Mouse (Mus musculus) lung, adult 2 months (tissue): ENCODE data around the gene Grip1. TPM values are rescaled to one million over a fixed set of nuclear protein-coding genes. Genes with fewer than 3 reads are reported as not detected.

Source experiments
- DNase-seq: peaks from one replicate; pipeline ENCODE4 v3.0.0; 2022
- H3K4me1 ChIP-seq: fragments of 200-500 bp; 2 replicates; pipeline ENCODE4 v1.6.1; 2011; ENCODE audit warnings: low read length; ENCODE audit not compliant: control insufficient read depth, insufficient read depth
- H3K4me3 ChIP-seq: fragments of 200-500 bp; replicated peaks from 2 replicates; pipeline ENCODE3; 2011; ENCODE audit warnings: low read depth, mild to moderate bottlenecking, control low read depth, low read length; ENCODE audit errors: extremely low read depth
- CTCF ChIP-seq: fragments of 200-500 bp; IDR thresholded peaks from 2 replicates; pipeline ENCODE4 v1.5.1; 2011; ENCODE audit warnings: mild to moderate bottlenecking, low read length, control low read depth; ENCODE audit not compliant: insufficient read depth
- POLR2A ChIP-seq: fragments of 200-500 bp; IDR thresholded peaks from 2 replicates; pipeline ENCODE4 v1.6.1; 2011; ENCODE audit warnings: low read depth, mild to moderate bottlenecking, control low read depth, low read length, borderline replicate concordance; ENCODE audit errors: extremely low read depth
- WGBS: fragments of 180-500 bp; shearing (Covaris S2); methylation state at CpG from one replicate; pipeline ENCODE4 v1.1.7; 2018; 5-methylcytosine and 5-hydroxymethylcytosine counted together
- polyA plus RNA-seq: library from polyadenylated mRNA; depleted of rRNA; stranded (reverse); fragments of >200 nt; gene quantifications from 2 replicates; pipeline ENCODE4 v1.2.3, GENCODE M21; 2012

Gene Grip1
- polyA plus RNA-seq, 1 experiment, result 1.3 TPM

GRCm38 (mm10) chr10:119607501-119607900, 153.9 kb downstream of the Grip1 start:
- WGBS, result 70% methylated on average over 6 of the region's 6 CpGs
- H3K4me1 ChIP-seq, result no peaks in the 10 kb centered on the region
- no peak for TF ChIP-seq CTCF
- TF ChIP-seq POLR2A, result no peak
- H3K4me3 ChIP-seq, result no peak overlapping the region
- DNase-seq, result no peak

- no peak for DNase-seq
- TF ChIP-seq CTCF, result no peak
- no peak for TF ChIP-seq POLR2A
- Histone ChIP-seq H3K4me3 (no peak overlapping the region), H3K4me1 (no peaks in the 10 kb centered on the region)
- WGBS, result 70% methylated on average over 7 of the region's 7 CpGs
Measured at GRCm38 (mm10) chr10:119608998-119609397, 155.4 kb downstream of the Grip1 start.

GRCm38 (mm10) chr10:119610279-119610895, 156.8 kb downstream of the Grip1 start:
- 28% methylated on average over 9 of the region's 9 CpGs for WGBS
- peak; percentile 16 for DNase-seq
- Histone ChIP-seq H3K4me3 (no peak overlapping the region), H3K4me1 (peaks cover 7% of the 10 kb centered on the region)
- TF ChIP-seq POLR2A (no peak), CTCF (peak; percentile 71)

- DNase-seq, result no peak
- TF ChIP-seq CTCF, result no peak
- TF ChIP-seq POLR2A, result no peak
- WGBS, result 87% methylated on average over 5 of the region's 5 CpGs
- Histone ChIP-seq H3K4me1 (peaks cover 10% of the 10 kb centered on the region), H3K4me3 (no peak overlapping the region)
Measured at GRCm38 (mm10) chr10:119612034-119612433, 158.4 kb downstream of the Grip1 start.

GRCm38 (mm10) chr10:119614726-119615125, 161.1 kb downstream of the Grip1 start:
- no peak for DNase-seq
- TF ChIP-seq CTCF (no peak), POLR2A (no peak)
- 18% methylated on average over 7 of the region's 7 CpGs for WGBS
- H3K4me1 ChIP-seq, result peaks cover 10% of the 10 kb centered on the region
- H3K4me3 ChIP-seq, result peak overlapping the region; percentile 40

GRCm38 (mm10) chr10:119615240-119615885, 161.7 kb downstream of the Grip1 start:
- DNase-seq, result peak; percentile 85
- 63% methylated on average over 14 of the region's 14 CpGs for WGBS
- H3K4me3 ChIP-seq, result no peak overlapping the region

GRCm38 (mm10) chr10:119616078-119616477, 162.4 kb downstream of the Grip1 start:
- no peak overlapping the region for H3K4me3 ChIP-seq
- no peak for DNase-seq
- H3K4me1 ChIP-seq, result peaks cover 10% of the 10 kb centered on the region
- TF ChIP-seq CTCF (no peak), POLR2A (no peak)
- 81% methylated on average over 3 of the region's 3 CpGs for WGBS

More at GRCm38 (mm10) chr10:119615240-119615885, 161.7 kb downstream of the Grip1 start:
- no peak for TF ChIP-seq CTCF
- no peak for TF ChIP-seq POLR2A
- peaks cover 10% of the 10 kb centered on the region for H3K4me1 ChIP-seq

- DNase-seq, result no peak
- WGBS, result 58% methylated on average over 4 of the region's 4 CpGs
- no peak overlapping the region for H3K4me3 ChIP-seq
- no peak for TF ChIP-seq POLR2A
- TF ChIP-seq CTCF, result no peak
- no peaks in the 10 kb centered on the region for H3K4me1 ChIP-seq
Measured at GRCm38 (mm10) chr10:119628656-119629055, 175.0 kb downstream of the Grip1 start.

- no peak for TF ChIP-seq POLR2A
- no peak for TF ChIP-seq CTCF
- 92% methylated on average over 5 of the region's 5 CpGs for WGBS
Measured at GRCm38 (mm10) chr10:119630401-119630800, 176.8 kb downstream of the Grip1 start.

GRCm38 (mm10) chr10:119631966-119632365, 178.3 kb downstream of the Grip1 start:
- WGBS, result 40% methylated on average over 9 of the region's 9 CpGs
- TF ChIP-seq POLR2A (no peak), CTCF (no peak)
- Histone ChIP-seq H3K4me3 (no peak overlapping the region), H3K4me1 (no peaks in the 10 kb centered on the region)
- DNase-seq, result no peak

More at GRCm38 (mm10) chr10:119630401-119630800, 176.8 kb downstream of the Grip1 start:
- Histone ChIP-seq H3K4me1 (no peaks in the 10 kb centered on the region), H3K4me3 (no peak overlapping the region)
- no peak for DNase-seq
